Mouse (Mus musculus) heart, adult 10 weeks (tissue): ENCODE measurements around the gene Bnip1. TPM values are rescaled to one million over a fixed set of nuclear protein-coding genes. Genes with fewer than 3 reads are reported as not detected.

Source experiments
- polyA plus RNA-seq: library from polyadenylated mRNA; stranded (reverse); fragments of 350-450 nt; fragmentation: Illumina TruSeq; extraction: RNeasy Lipid Tissue Mini Kit (QIAGEN cat#74804); gene quantifications from one replicate; pipeline ENCODE4 v1.2.3, GENCODE M21; 2014; ENCODE audit warnings: low read depth, low replicate concordance

Gene Bnip1
- polyA plus RNA-seq: 38.1 TPM

GRCm38 (mm10) chr17:26780750-26781571 lies at the start of gene Bnip1:
TSS of gene Bnip1 (plus strand) at chr17:26781066.

Other genes starting within 250 kb of the Bnip1 start
- gene Ergic1, start 219.6 kb upstream of the Bnip1 start, polyA plus RNA-seq: 48.4 TPM
- 109 TPM for gene Dusp1, start 218.9 kb upstream of the Bnip1 start, polyA plus RNA-seq
- gene Atp6v0e, start 117.8 kb upstream of the Bnip1 start, polyA plus RNA-seq: 69.7 TPM
- gene Crebrf, start 65.4 kb upstream of the Bnip1 start, polyA plus RNA-seq: 18.1 TPM
- 52.8 TPM for gene Nkx2-5, start 63.9 kb downstream of the Bnip1 start, polyA plus RNA-seq
- 1.3 TPM for gene Kifc5b, start 136.0 kb downstream of the Bnip1 start, polyA plus RNA-seq
- 36.0 TPM for gene Phf1, start 152.0 kb downstream of the Bnip1 start, polyA plus RNA-seq
- 104 TPM for gene Cuta, start 158.5 kb downstream of the Bnip1 start, polyA plus RNA-seq
- 5.7 TPM for gene Syngap1, start 160.2 kb downstream of the Bnip1 start, polyA plus RNA-seq
- not detected for gene Zbtb9, start 192.1 kb downstream of the Bnip1 start, polyA plus RNA-seq
- gene Bak1, start 247.9 kb downstream of the Bnip1 start, polyA plus RNA-seq: 15.3 TPM